Mouse (Mus musculus) embryonic facial prominence, embryonic 13.5 days (tissue): ENCODE results near the gene Dda1. TPM values are rescaled to one million over a fixed set of nuclear protein-coding genes. Genes with fewer than 3 reads are reported as not detected.
"Not testable (repeated sequence)": the region's sequence is repeated elsewhere in the genome, so short reads cannot be mapped to it uniquely, and the experiment has no call there.

Experiments
- ATAC-seq: fragments of 200-750 bp; cut with Nextera tagmentation; 2 replicates; pipeline ENCODE4 v1.8.0; 2017; ENCODE audit warnings: low read depth; ENCODE audit not compliant: insufficient number of reproducible peaks, insufficient read depth, low FRiP score, low TSS enrichment
- H3K27ac ChIP-seq: fragments of 300-500 bp; sonication (generic); 2 replicates; pipeline ENCODE4 v1.5.1; 2015; ENCODE audit warnings: moderate library complexity, mild to moderate bottlenecking, inconsistent platforms
- H3K27me3 ChIP-seq: fragments of 300-500 bp; sonication (generic); 2 replicates; pipeline ENCODE4 v1.6.1; 2015; ENCODE audit warnings: mild to moderate bottlenecking, inconsistent platforms
- H3K36me3 ChIP-seq: fragments of 300-500 bp; sonication (generic); 2 replicates; pipeline ENCODE4 v1.6.1; 2015; ENCODE audit warnings: mild to moderate bottlenecking, inconsistent platforms
- H3K4me1 ChIP-seq: fragments of 300-500 bp; sonication (generic); 2 replicates; pipeline ENCODE4 v1.6.1; 2015; ENCODE audit warnings: inconsistent platforms
- H3K4me2 ChIP-seq: fragments of 300-500 bp; sonication (generic); 2 replicates; pipeline ENCODE4 v1.6.1; 2015; ENCODE audit warnings: moderate library complexity, mild to moderate bottlenecking, inconsistent platforms
- H3K4me3 ChIP-seq: fragments of 300-500 bp; sonication (generic); 2 replicates; pipeline ENCODE4 v1.5.1; 2015; ENCODE audit warnings: mild to moderate bottlenecking, inconsistent platforms
- H3K9ac ChIP-seq: fragments of 300-500 bp; sonication (generic); 2 replicates; pipeline ENCODE4 v1.6.1; 2015; ENCODE audit warnings: mild to moderate bottlenecking, inconsistent platforms
- H3K9me3 ChIP-seq: fragments of 300-500 bp; sonication (generic); 2 replicates; pipeline ENCODE4 v1.6.1; 2016; ENCODE audit warnings: inconsistent platforms
- WGBS: fragments of 180-500 bp; shearing (Covaris S2); methylation state at CpG from one replicate; pipeline ENCODE4 v1.1.7; 2015; ENCODE audit warnings: mixed read lengths; 5-methylcytosine and 5-hydroxymethylcytosine counted together
- polyA plus RNA-seq: library from polyadenylated mRNA; unstranded; fragments of >200 nt; fragmentation: Nextera tagmentation; extraction: Ambion mirVana; gene quantifications from 2 replicates; pipeline ENCODE4 v1.2.1, GENCODE M21; 2015

Gene Dda1
- polyA plus RNA-seq = 109 and 113 TPM in 2 replicates

- under 1% methylated on average over 52 of the region's 52 CpGs for whole genome bisulfite sequencing
- Histone ChIP-seq H3K27ac (peak within 1 kb of the TSS; percentile 48; the same call in 1 of the 2 replicates), H3K36me3 (peaks cover 37% of the 10 kb centered on the region), H3K4me3 (peak within 1 kb of the TSS; percentile 81), H3K27me3 (no peaks in the 10 kb centered on the region), H3K9ac (peak within 1 kb of the TSS; percentile 82), H3K9me3 (no peaks in the 10 kb centered on the region), H3K4me1 (peaks cover 30% of the 10 kb centered on the region), H3K4me2 (peak within 1 kb of the TSS; percentile 92)
- peak; percentile 87 for ATAC-seq
These were observed at the start of gene Dda1 for GRCm38 (mm10) chr8:71468916-71469315. Gene Dda1 (plus strand): TSS chr8:71469199.

GRCm38 (mm10) chr8:71422121-71422520, 46.9 kb upstream of the Dda1 start:
- Histone ChIP-seq H3K4me2 (no peak overlapping the region), H3K9me3 (no peaks in the 10 kb centered on the region; the same call in 1 of the 2 replicates), H3K4me1 (no peaks in the 10 kb centered on the region), H3K27ac (no peak overlapping the region), H3K27me3 (no peaks in the 10 kb centered on the region; the same call in 1 of the 2 replicates), H3K9ac (no peak overlapping the region), H3K4me3 (no peak overlapping the region), H3K36me3 (no peaks in the 10 kb centered on the region)
- no peak for ATAC-seq

GRCm38 (mm10) chr8:71432935-71433334, 36.1 kb upstream of the Dda1 start:
- not testable (repeated sequence) for H3K27ac ChIP-seq, H3K9ac ChIP-seq, H3K27me3 ChIP-seq, H3K4me2 ChIP-seq, H3K9me3 ChIP-seq, H3K4me1 ChIP-seq, ATAC-seq, H3K36me3 ChIP-seq, H3K4me3 ChIP-seq
- 76% methylated on average over 1 of the region's 1 CpGs for WGBS

- Histone ChIP-seq H3K27ac (no peak overlapping the region), H3K27me3 (peaks cover 3% of the 10 kb centered on the region), H3K4me2 (no peak overlapping the region), H3K9me3 (peaks cover 2% of the 10 kb centered on the region; the same call in 1 of the 2 replicates), H3K36me3 (no peaks in the 10 kb centered on the region), H3K4me1 (0 out of 2 replicates have a peak, but pooled peaks cover 2% of the 10 kb centered on the region), H3K4me3 (no peak overlapping the region), H3K9ac (no peak overlapping the region)
- peak; percentile 52; the same call in 1 of the 2 replicates for ATAC-seq
- WGBS = 50% methylated on average over 3 of the region's 3 CpGs
These were observed 32.0 kb upstream of the Dda1 start for GRCm38 (mm10) chr8:71437041-71437440.

- H3K9ac ChIP-seq = no peak overlapping the region
- H3K9me3 ChIP-seq = no peaks in the 10 kb centered on the region
- ATAC-seq = no peak
- H3K4me3 ChIP-seq = no peak overlapping the region
- no peak overlapping the region for H3K4me2 ChIP-seq
- H3K4me1 ChIP-seq = 0 out of 2 replicates have a peak, but pooled peaks cover 4% of the 10 kb centered on the region
- peaks cover 16% of the 10 kb centered on the region for H3K27me3 ChIP-seq
- H3K36me3 ChIP-seq = no peaks in the 10 kb centered on the region
- under 1% methylated on average over 7 of the region's 7 CpGs for WGBS
- H3K27ac ChIP-seq = no peak overlapping the region
These were observed 27.6 kb upstream of the Dda1 start for GRCm38 (mm10) chr8:71441404-71441803.

- Histone ChIP-seq H3K27me3 (peaks cover 16% of the 10 kb centered on the region), H3K27ac (no peak overlapping the region), H3K36me3 (no peaks in the 10 kb centered on the region), H3K4me1 (0 out of 2 replicates have a peak, but pooled peaks cover 4% of the 10 kb centered on the region), H3K4me3 (no peak overlapping the region), H3K4me2 (no peak overlapping the region), H3K9me3 (no peaks in the 10 kb centered on the region), H3K9ac (no peak overlapping the region)
- ATAC-seq = no peak
- 72% methylated on average over 7 of the region's 7 CpGs for WGBS
These were observed 23.9 kb upstream of the Dda1 start for GRCm38 (mm10) chr8:71445096-71445495.

- 0 out of 2 replicates have a peak, but pooled peaks cover 2% of the 10 kb centered on the region for H3K36me3 ChIP-seq
- no peak overlapping the region for H3K27ac ChIP-seq
- H3K27me3 ChIP-seq = no peaks in the 10 kb centered on the region
- H3K9me3 ChIP-seq = no peaks in the 10 kb centered on the region
- WGBS = 66% methylated on average over 4 of the region's 4 CpGs
- ATAC-seq = no peak
- no peak overlapping the region for H3K4me3 ChIP-seq
- H3K9ac ChIP-seq = no peak overlapping the region
- H3K4me1 ChIP-seq = no peaks in the 10 kb centered on the region
- no peak overlapping the region for H3K4me2 ChIP-seq
These were observed 17.7 kb upstream of the Dda1 start for GRCm38 (mm10) chr8:71451337-71451736.

- WGBS = 42% methylated on average over 11 of the region's 11 CpGs
These were observed 17.2 kb upstream of the Dda1 start for GRCm38 (mm10) chr8:71451777-71452176.

GRCm38 (mm10) chr8:71452669-71453068, 16.3 kb upstream of the Dda1 start:
- WGBS = 84% methylated on average over 2 of the region's 2 CpGs
- Histone ChIP-seq H3K27me3 (no peaks in the 10 kb centered on the region), H3K27ac (no peak overlapping the region), H3K4me3 (no peak overlapping the region), H3K4me1 (no peaks in the 10 kb centered on the region), H3K9ac (no peak overlapping the region), H3K36me3 (peaks cover 14% of the 10 kb centered on the region), H3K4me2 (no peak overlapping the region), H3K9me3 (no peaks in the 10 kb centered on the region)
- ATAC-seq = no peak

More at GRCm38 (mm10) chr8:71451777-71452176, 17.2 kb upstream of the Dda1 start:
- Histone ChIP-seq H3K36me3 (peaks cover 5% of the 10 kb centered on the region), H3K9me3 (no peaks in the 10 kb centered on the region), H3K9ac (no peak overlapping the region), H3K4me1 (no peaks in the 10 kb centered on the region), H3K4me3 (no peak overlapping the region), H3K27me3 (no peaks in the 10 kb centered on the region), H3K27ac (no peak overlapping the region), H3K4me2 (no peak overlapping the region)
- no peak for ATAC-seq

GRCm38 (mm10) chr8:71454668-71455067, 14.3 kb upstream of the Dda1 start:
- Histone ChIP-seq H3K4me1 (0 out of 2 replicates have a peak, but pooled peaks cover 3% of the 10 kb centered on the region), H3K27me3 (no peaks in the 10 kb centered on the region), H3K9ac (no peak overlapping the region), H3K9me3 (no peaks in the 10 kb centered on the region), H3K27ac (no peak overlapping the region), H3K4me2 (no peak overlapping the region), H3K36me3 (peaks cover 32% of the 10 kb centered on the region), H3K4me3 (no peak overlapping the region)
- WGBS = 73% methylated on average over 8 of the region's 8 CpGs
- ATAC-seq = no peak

- H3K4me1 ChIP-seq = peaks cover 7% of the 10 kb centered on the region; the same call in 1 of the 2 replicates
- no peak overlapping the region for H3K4me3 ChIP-seq
- no peak for ATAC-seq
- peaks cover 52% of the 10 kb centered on the region for H3K36me3 ChIP-seq
- no peaks in the 10 kb centered on the region for H3K9me3 ChIP-seq
- H3K9ac ChIP-seq = no peak overlapping the region
- H3K4me2 ChIP-seq = no peak overlapping the region
- WGBS = 41% methylated on average over 22 of the region's 22 CpGs
- H3K27me3 ChIP-seq = no peaks in the 10 kb centered on the region
- no peak overlapping the region for H3K27ac ChIP-seq
These were observed 12.1 kb upstream of the Dda1 start for GRCm38 (mm10) chr8:71456906-71457305.

GRCm38 (mm10) chr8:71457659-71458270, 11.2 kb upstream of the Dda1 start:
- H3K9ac ChIP-seq = no peak overlapping the region
- no peak overlapping the region for H3K4me3 ChIP-seq
- H3K9me3 ChIP-seq = no peaks in the 10 kb centered on the region
- H3K4me2 ChIP-seq = no peak overlapping the region
- H3K4me1 ChIP-seq = peaks cover 15% of the 10 kb centered on the region
- H3K27me3 ChIP-seq = no peaks in the 10 kb centered on the region
- WGBS = 84% methylated on average over 20 of the region's 20 CpGs
- H3K36me3 ChIP-seq = peaks cover 52% of the 10 kb centered on the region
- no peak for ATAC-seq
- no peak overlapping the region for H3K27ac ChIP-seq
